Mouse (Mus musculus) cerebral cortex, adult 2 months (tissue): ENCODE results near the gene Rint1.

Experiments
- WGBS: fragments of 180-500 bp; shearing (Covaris S2); methylation state at CpG from one replicate; pipeline ENCODE4 v1.1.7; 2018; 5-methylcytosine and 5-hydroxymethylcytosine counted together

Rint1 gene

DNA sequence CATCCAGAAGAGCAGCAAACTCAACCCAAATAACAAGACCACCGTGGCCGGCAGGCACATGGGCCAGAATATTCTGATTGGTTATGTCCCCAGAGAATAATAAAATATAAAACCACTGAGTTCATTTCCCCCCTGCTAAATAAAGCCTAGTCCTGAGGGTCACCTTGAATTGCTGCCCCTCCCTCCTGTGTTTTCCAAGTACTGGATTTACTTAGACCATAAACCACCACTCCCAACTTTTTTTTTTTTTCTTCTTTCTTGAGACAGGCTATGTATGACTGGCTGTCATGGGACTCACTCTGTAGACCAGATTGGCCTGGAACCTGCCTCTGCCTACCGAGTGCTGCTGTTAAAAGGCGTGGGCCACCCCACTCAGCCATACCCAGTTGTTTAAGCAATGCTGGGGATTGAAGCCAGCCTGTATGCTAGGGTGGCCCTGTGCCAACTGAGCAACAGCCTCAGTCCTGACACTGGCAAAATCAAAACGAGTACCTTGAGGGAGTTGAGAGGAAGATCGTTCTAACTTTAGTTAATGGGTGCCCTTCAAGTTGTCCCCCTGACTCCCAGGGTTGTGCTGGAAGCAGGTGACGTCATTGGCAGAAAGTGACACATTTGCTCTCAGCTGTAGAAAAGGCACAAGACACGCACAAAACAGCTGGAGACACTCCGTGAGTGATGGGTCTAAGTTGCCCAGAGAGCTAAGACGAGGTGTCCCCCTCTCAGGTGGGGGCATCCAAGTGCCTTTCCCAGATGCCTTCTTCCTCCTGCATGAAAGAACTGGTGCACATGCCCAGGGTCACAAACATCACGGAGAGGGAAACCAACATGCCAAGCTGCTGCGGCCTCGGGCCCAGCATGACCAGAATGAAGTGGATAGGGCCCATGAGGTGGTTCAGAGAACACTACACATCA, 76.8 kb downstream of the Rint1 start:
- WGBS = 87% methylated on average over 13 of the region's 13 CpGs

DNA sequence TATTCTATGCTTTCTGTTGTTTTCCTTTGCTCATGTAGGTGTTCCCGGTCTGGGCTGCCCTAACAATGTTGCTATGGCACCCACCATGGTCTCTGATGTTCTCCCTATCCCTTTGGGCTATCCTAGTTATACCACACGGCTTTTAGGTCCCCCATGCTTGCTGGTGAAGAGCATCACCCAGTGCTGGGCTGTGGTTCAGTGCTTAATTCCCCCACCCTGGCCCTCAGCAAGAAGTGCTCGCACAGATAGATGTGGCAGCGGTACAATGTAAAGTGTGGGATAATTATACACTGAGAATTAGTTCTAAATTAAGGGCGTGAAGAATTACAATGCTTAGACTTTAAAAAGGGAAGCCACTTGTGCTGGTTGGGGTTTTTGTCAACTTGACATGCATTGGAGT, 78.4 kb downstream of the Rint1 start:
- WGBS = 63% methylated on average over 5 of the region's 5 CpGs
